Mouse (Mus musculus): Measurements from ENCODE around the gene Ddx54. TPM values are rescaled to one million over a fixed set of nuclear protein-coding genes. Genes with fewer than 3 reads are reported as not detected.
A peak's percentile ranks its signal among the peaks of the same experiment; 100 is the strongest.

Ddx54 gene
- polyA plus RNA-seq, 1 experiment, result 14.9 TPM

DNA sequence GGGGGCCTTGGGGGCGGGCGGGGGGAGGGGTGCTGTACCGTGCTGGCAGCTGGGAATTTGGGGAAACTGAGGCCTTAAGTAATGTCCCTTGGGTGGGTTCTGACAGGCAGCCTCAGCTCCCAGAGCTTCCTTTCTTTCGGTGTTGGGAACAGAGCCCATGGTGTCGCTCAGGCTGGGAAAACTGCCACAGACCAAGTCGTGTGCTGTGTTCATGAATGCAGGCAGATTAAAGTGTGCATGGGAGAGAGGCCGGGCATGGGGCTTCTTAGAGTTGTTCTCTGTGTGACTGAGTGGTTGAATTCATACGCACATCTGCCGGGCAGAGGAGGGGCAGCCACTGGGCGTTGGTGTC lies 9.3 kb downstream of the Ddx54 start:
- H3K4me1 ChIP-seq (ENCODE audit: control insufficient read depth, insufficient read depth, low read length), result peaks cover 11% of the 10 kb centered on the region
- H3K27me3 ChIP-seq (ENCODE audit: control insufficient read depth, insufficient read depth, low read length), result no peaks in the 10 kb centered on the region
- no peak overlapping the region for H3K4me3 ChIP-seq (ENCODE audit: control insufficient read depth, low read depth, low read length)
- no peak overlapping the region for H3K27ac ChIP-seq (ENCODE audit: control insufficient read depth, insufficient read depth, low read depth, low read length)
- H3K36me3 ChIP-seq (ENCODE audit: control insufficient read depth, insufficient read depth, low read length), result peaks cover 2% of the 10 kb centered on the region
- TF ChIP-seq POLR2A (IDR thresholded peaks at IDR 0.05; ENCODE audit: control insufficient read depth, low read depth, low read length) (no peak), CTCF (IDR thresholded peaks at IDR 0.05; ENCODE audit: control insufficient read depth, insufficient read depth, insufficient replicate concordance, low read depth, low read length) (no peak)

DNA sequence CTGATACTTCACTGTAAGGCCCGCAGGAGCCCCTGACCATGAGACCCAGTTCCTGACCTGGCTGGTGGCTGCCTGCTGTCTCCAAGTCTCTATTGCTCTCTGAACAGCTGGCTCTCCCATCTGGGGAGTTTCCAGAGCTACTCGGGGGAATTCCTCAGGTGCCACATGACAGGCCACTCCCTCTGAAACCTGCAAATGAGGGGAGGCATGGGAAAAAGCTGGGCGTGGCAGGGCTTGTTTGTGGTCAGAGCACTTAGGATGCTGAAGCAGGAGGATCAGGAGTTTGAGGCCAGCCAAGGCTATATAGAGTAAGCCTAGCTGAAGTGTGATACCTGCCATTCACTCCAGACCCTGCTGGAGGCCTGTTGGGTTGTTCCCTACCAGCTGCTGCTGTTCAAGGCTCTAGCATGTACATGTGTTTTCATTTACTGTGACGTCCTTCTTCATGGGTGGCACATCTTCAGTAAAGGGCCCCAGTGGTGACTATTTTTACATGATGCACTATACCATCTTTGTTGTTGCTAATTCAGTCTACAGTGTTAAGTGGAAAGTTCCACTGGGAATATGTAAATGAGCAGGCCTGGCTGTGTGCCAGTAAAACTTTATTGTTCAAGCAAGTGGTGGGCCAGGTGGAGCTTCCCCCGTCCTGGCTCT lies 9.8 kb downstream of the Ddx54 start:
- peaks cover 2% of the 10 kb centered on the region for H3K36me3 ChIP-seq (ENCODE audit: control insufficient read depth, insufficient read depth, low read length)
- TF ChIP-seq POLR2A (IDR thresholded peaks at IDR 0.05; ENCODE audit: control insufficient read depth, low read depth, low read length) (no peak), CTCF (IDR thresholded peaks at IDR 0.05; ENCODE audit: control insufficient read depth, insufficient read depth, insufficient replicate concordance, low read depth, low read length) (no peak)
- peaks cover 16% of the 10 kb centered on the region for H3K4me1 ChIP-seq (ENCODE audit: control insufficient read depth, insufficient read depth, low read length)
- H3K27ac ChIP-seq (ENCODE audit: control insufficient read depth, insufficient read depth, low read depth, low read length), result no peak overlapping the region
- H3K27me3 ChIP-seq (ENCODE audit: control insufficient read depth, insufficient read depth, low read length), result no peaks in the 10 kb centered on the region
- H3K4me3 ChIP-seq (ENCODE audit: control insufficient read depth, low read depth, low read length), result no peak overlapping the region

DNA sequence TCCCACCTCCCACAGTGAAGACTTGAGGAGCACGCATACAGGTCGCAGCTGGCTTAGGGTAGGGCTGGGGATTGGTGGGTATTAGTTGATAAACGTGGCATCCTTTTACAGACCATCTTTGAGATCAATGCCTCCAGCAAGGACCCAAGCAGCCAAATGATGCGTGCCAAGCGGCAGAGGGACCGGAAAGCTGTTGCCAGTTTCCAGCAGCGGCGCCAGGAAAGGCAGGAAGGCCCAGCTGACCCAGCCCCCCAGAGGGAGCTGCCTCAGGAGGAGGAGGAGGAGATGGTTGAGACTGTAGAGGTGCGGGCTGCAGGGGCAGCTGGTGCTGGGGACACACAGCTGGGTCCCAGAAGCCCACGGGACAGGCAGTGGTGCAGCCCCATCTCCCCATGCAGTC lies 11.9 kb downstream of the Ddx54 start:
- peaks cover 21% of the 10 kb centered on the region for H3K4me1 ChIP-seq (ENCODE audit: control insufficient read depth, insufficient read depth, low read length)
- TF ChIP-seq POLR2A (IDR thresholded peaks at IDR 0.05; ENCODE audit: control insufficient read depth, low read depth, low read length) (no peak), CTCF (IDR thresholded peaks at IDR 0.05; ENCODE audit: control insufficient read depth, insufficient read depth, insufficient replicate concordance, low read depth, low read length) (no peak)
- H3K36me3 ChIP-seq (ENCODE audit: control insufficient read depth, insufficient read depth, low read length), result no peaks in the 10 kb centered on the region; the same call in 1 of the 2 replicates
- H3K27me3 ChIP-seq (ENCODE audit: control insufficient read depth, insufficient read depth, low read length), result no peaks in the 10 kb centered on the region
- no peak overlapping the region for H3K4me3 ChIP-seq (ENCODE audit: control insufficient read depth, low read depth, low read length)
- no peak overlapping the region for H3K27ac ChIP-seq (ENCODE audit: control insufficient read depth, insufficient read depth, low read depth, low read length)

DNA sequence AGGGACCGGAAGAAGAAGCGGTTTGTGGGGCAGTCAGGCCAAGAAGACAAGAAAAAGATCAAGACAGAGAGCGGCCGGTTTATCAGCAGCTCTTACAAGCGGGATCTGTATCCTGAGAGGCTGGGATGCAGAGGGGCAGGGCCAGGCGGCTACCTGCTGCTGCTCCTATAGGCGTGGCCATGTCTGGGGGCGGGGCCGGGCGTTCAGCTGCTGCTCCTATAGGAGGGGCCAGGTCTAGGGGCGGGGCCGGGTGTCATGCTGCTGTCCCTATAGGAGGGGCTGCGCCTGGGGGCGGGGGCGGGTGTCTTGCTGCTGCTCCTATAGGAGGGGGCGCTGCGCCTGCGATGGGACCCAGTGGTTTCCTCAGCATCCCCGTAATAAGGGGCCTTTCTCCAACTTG lies 13.9 kb downstream of the Ddx54 start:
- H3K4me3 ChIP-seq (ENCODE audit: control insufficient read depth, low read depth, low read length), result no peak overlapping the region; the same call in 1 of the 2 replicates
- H3K27ac ChIP-seq (ENCODE audit: control insufficient read depth, insufficient read depth, low read depth, low read length), result no peak overlapping the region
- H3K4me1 ChIP-seq (ENCODE audit: control insufficient read depth, insufficient read depth, low read length), result peaks cover 29% of the 10 kb centered on the region
- no peaks in the 10 kb centered on the region; the same call in 1 of the 2 replicates for H3K36me3 ChIP-seq (ENCODE audit: control insufficient read depth, insufficient read depth, low read length)
- TF ChIP-seq CTCF (IDR thresholded peaks at IDR 0.05; ENCODE audit: control insufficient read depth, insufficient read depth, insufficient replicate concordance, low read depth, low read length), result no peak
- no peak for TF ChIP-seq POLR2A (IDR thresholded peaks at IDR 0.05; ENCODE audit: control insufficient read depth, low read depth, low read length)
- no peaks in the 10 kb centered on the region for H3K27me3 ChIP-seq (ENCODE audit: control insufficient read depth, insufficient read depth, low read length)

- no peak overlapping the region for H3K27ac ChIP-seq (ENCODE audit: control insufficient read depth, insufficient read depth, low read depth, low read length)
- H3K36me3 ChIP-seq (ENCODE audit: control insufficient read depth, insufficient read depth, low read length), result no peaks in the 10 kb centered on the region; the same call in 1 of the 2 replicates
- no peak for TF ChIP-seq POLR2A (IDR thresholded peaks at IDR 0.05; ENCODE audit: control insufficient read depth, low read depth, low read length)
- TF ChIP-seq CTCF (IDR thresholded peaks at IDR 0.05; ENCODE audit: control insufficient read depth, insufficient read depth, insufficient replicate concordance, low read depth, low read length), result no peak
These were observed 15.2 kb downstream of the Ddx54 start for GRCm38 (mm10) chr5:120627515-120628300.

DNA sequence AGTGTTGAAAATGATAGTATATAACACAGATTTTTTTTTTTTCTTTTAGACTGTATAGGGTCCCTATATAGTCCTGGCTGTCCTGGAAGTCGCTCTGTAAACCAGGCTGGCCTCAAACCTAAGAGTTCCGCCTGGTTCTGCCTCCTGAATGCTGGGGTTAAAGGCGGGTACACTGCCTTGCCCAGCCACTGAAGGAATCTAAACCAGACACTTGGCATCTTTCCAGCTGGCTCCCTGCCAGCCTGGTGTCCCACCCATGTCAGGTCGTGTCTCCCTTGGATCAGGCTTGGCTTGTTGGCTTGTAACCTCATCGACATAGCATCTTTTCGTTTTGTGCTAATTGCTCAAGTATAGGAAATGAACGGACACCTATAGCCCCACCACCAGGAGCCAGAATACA lies 16.1 kb downstream of the Ddx54 start:
- H3K27ac ChIP-seq (ENCODE audit: control insufficient read depth, insufficient read depth, low read depth, low read length), result no peak overlapping the region
- peak overlapping the region; percentile 87 for H3K4me3 ChIP-seq (ENCODE audit: control insufficient read depth, low read depth, low read length)
- no peaks in the 10 kb centered on the region; the same call in 1 of the 2 replicates for H3K36me3 ChIP-seq (ENCODE audit: control insufficient read depth, insufficient read depth, low read length)
- TF ChIP-seq CTCF (IDR thresholded peaks at IDR 0.05; ENCODE audit: control insufficient read depth, insufficient read depth, insufficient replicate concordance, low read depth, low read length) (no peak), POLR2A (IDR thresholded peaks at IDR 0.05; ENCODE audit: control insufficient read depth, low read depth, low read length) (no peak)
- peaks cover 32% of the 10 kb centered on the region for H3K4me1 ChIP-seq (ENCODE audit: control insufficient read depth, insufficient read depth, low read length)
- no peaks in the 10 kb centered on the region for H3K27me3 ChIP-seq (ENCODE audit: control insufficient read depth, insufficient read depth, low read length)

More at GRCm38 (mm10) chr5:120627515-120628300, 15.2 kb downstream of the Ddx54 start:
- Histone ChIP-seq H3K4me3 (ENCODE audit: control insufficient read depth, low read depth, low read length) (no peak overlapping the region), H3K27me3 (ENCODE audit: control insufficient read depth, insufficient read depth, low read length) (no peaks in the 10 kb centered on the region), H3K4me1 (ENCODE audit: control insufficient read depth, insufficient read depth, low read length) (peaks cover 32% of the 10 kb centered on the region)

DNA sequence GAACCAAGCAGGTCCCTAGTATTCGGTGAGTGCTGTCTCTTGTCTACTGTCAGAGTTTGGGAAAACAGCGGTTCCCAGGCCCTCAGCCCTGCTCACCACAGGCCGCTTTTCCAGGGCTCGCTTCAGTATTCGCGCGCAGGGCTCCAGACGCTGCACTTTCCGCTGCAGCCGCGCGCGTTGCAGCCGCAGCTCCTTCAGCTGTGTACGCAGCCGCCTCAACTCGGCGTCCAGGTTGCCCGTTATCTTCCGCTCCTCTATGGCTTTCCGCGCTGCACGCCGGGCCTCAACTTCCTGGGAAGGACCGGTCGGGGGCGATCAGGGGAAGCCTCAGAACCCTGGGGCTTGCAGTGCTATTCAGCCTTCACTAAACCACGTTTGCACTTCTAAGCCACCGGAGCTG lies 18.6 kb downstream of the Ddx54 start:
- Histone ChIP-seq H3K36me3 (ENCODE audit: control insufficient read depth, insufficient read depth, low read length) (no peaks in the 10 kb centered on the region), H3K27me3 (ENCODE audit: control insufficient read depth, insufficient read depth, low read length) (no peaks in the 10 kb centered on the region), H3K4me1 (ENCODE audit: control insufficient read depth, insufficient read depth, low read length) (peaks cover 32% of the 10 kb centered on the region), H3K27ac (ENCODE audit: control insufficient read depth, insufficient read depth, low read depth, low read length) (no peak overlapping the region), H3K4me3 (ENCODE audit: control insufficient read depth, low read depth, low read length) (peak overlapping the region; percentile 87)
- TF ChIP-seq POLR2A (IDR thresholded peaks at IDR 0.05; ENCODE audit: control insufficient read depth, low read depth, low read length), result no peak
- TF ChIP-seq CTCF (IDR thresholded peaks at IDR 0.05; ENCODE audit: control insufficient read depth, insufficient read depth, insufficient replicate concordance, low read depth, low read length), result no peak

Measured in testis, adult 2 months (tissue).